Mouse (Mus musculus) CH12.LX (cell line): ENCODE results near the gene Depdc1b.

Experiments used
- BHLHE40 ChIP-seq: IDR thresholded peaks from 2 replicates; pipeline ENCODE4 v1.6.1; 2011; ENCODE audit warnings: mild to moderate bottlenecking, low read depth, low read length, improper control_type of control experiment
- CTCF ChIP-seq, 2 experiments: IDR thresholded peaks in 1 of 2; conservative IDR thresholded peaks in 1 of 2; 2 replicates each; pipeline ENCODE4 v1.5.1; 2011 to 2012; ENCODE audit warnings: low read depth in 2 of 2, low read length in 2 of 2, improper control_type of control experiment in 1 of 2, inconsistent platforms in 1 of 2, mild to moderate bottlenecking in 1 of 2, moderate library complexity in 1 of 2
- E2F4 ChIP-seq: IDR thresholded peaks from 2 replicates; pipeline ENCODE4 v1.6.1; 2011; ENCODE audit warnings: low read depth, low read length, improper control_type of control experiment; ENCODE audit not compliant: insufficient replicate concordance
- EP300 ChIP-seq: IDR thresholded peaks from 2 replicates; pipeline ENCODE4 v1.6.1; 2011; ENCODE audit warnings: low read length, improper control_type of control experiment
- IRF4 ChIP-seq: IDR thresholded peaks from 2 replicates; pipeline ENCODE4 v1.6.1; 2014; ENCODE audit warnings: low read depth, mild to moderate bottlenecking, inconsistent platforms, low read length, improper control_type of control experiment
- PAX5 ChIP-seq: IDR thresholded peaks from 2 replicates; pipeline ENCODE4 v1.6.1; 2012; ENCODE audit warnings: low read length, inconsistent platforms, mixed read lengths
- POLR2A ChIP-seq: IDR thresholded peaks from 2 replicates; pipeline ENCODE4 v1.6.1; 2011; ENCODE audit warnings: low read depth, mild to moderate bottlenecking, improper control_type of control experiment, low read length
- RCOR1 ChIP-seq: conservative IDR thresholded peaks from 2 replicates; pipeline ENCODE4 v1.6.1; 2012; ENCODE audit warnings: low read depth, mild to moderate bottlenecking, inconsistent platforms, low read length, improper control_type of control experiment
- TBP ChIP-seq: conservative IDR thresholded peaks from 2 replicates; pipeline ENCODE4 v1.6.1; 2011; ENCODE audit warnings: low read depth, low read length, improper control_type of control experiment
- USF1 ChIP-seq: IDR thresholded peaks from 2 replicates; pipeline ENCODE4 v1.6.1; 2014; ENCODE audit warnings: low read depth, mild to moderate bottlenecking, inconsistent platforms, low read length, improper control_type of control experiment
- USF2 ChIP-seq: conservative IDR thresholded peaks from 2 replicates; pipeline ENCODE4 v1.6.1; 2011; ENCODE audit warnings: low read depth, low read length, improper control_type of control experiment
- ZC3H11A ChIP-seq: IDR thresholded peaks from 2 replicates; pipeline ENCODE4 v1.6.1; 2012; ENCODE audit warnings: low read depth, mild to moderate bottlenecking, inconsistent platforms, low read length, improper control_type of control experiment
- ZMIZ1 ChIP-seq: IDR thresholded peaks from 2 replicates; pipeline ENCODE4 v1.6.1; 2012; ENCODE audit warnings: low read depth, mild to moderate bottlenecking, inconsistent platforms, low read length, improper control_type of control experiment

DNA sequence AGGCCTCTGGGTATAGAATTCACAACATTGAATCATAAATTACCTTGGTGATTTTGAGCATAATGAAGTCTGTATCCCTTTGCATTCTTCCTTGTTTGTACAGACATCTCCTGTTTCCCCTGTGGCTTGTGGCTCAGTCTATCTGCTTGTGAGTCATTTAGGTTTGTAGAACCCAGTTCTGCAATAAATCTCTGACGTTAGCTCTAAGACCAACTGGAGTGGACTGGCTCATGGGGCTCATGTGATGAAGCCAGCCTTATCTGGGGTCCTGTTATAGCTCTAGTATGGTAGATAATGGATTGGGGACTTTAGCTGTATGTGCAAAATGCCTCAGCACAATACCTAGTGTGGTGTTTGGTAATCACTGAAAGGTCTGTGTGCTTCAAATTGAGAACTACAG lies 12.3 kb upstream of the Depdc1b start:
- TF ChIP-seq EP300 (no peak), USF1 (no peak), RCOR1 (no peak), CTCF (conservative IDR thresholded peaks at IDR 0.05 in 1 of 2, IDR thresholded peaks at IDR 0.05 in 1 of 2; ENCODE audit: low read depth in 2 of 2, low read length in 2 of 2) (no peak), IRF4 (no peak), POLR2A (no peak), PAX5 (no peak), ZC3H11A (no peak), BHLHE40 (no peak), USF2 (no peak), E2F4 (no peak), TBP (no peak), ZMIZ1 (no peak)
